Mouse (Mus musculus) heart, postnatal 0 days (tissue): ENCODE measurements at regions not wholly inside any gene's neighbourhood (a gene's known extent, or its start where the extent isn't known, plus 50 kb on each side); places are given as distances from the start of the nearest gene placed in this dataset.

Experiments
- CTCF ChIP-seq: IDR thresholded peaks from 2 replicates; pipeline ENCODE4 v1.5.1; 2016; ENCODE audit warnings: antibody characterized with exemption, control low read depth, low read depth
- EP300 ChIP-seq: IDR thresholded peaks from 2 replicates; pipeline ENCODE4 v1.6.1; 2016; ENCODE audit warnings: antibody characterized with exemption, low read depth

DNA sequence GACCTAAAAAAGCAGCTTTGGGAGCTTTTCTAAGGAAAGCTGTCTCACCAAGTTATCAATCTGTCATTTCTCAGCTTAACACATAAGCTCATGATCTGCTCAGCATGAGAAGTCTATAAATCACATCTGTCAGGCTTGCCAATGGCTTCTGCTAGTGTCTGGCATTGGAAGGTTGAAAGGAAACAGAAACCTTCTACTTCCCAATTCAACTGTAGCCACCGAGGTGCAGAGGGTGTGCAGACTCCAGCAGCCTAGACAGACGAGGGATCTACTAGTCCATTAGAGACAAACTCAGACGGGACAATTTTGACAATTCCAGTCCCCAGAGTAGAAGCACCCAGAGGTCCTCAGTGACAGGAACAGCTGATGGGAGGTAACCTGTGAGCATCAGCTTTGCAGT lies 103.0 kb downstream of the Nab1 start:
- TF ChIP-seq CTCF (no peak), EP300 (no peak)
